Mouse (Mus musculus) cerebellum, adult 2 months (tissue): Measurements from ENCODE around the gene Nf1.

Experiments
- CTCF ChIP-seq: fragments of 200-500 bp; IDR thresholded peaks from 2 replicates; pipeline ENCODE4 v1.5.1; 2011; ENCODE audit warnings: low read depth, mild to moderate bottlenecking, control low read depth, low read length, moderate library complexity, borderline replicate concordance; ENCODE audit not compliant: insufficient read depth
- POLR2A ChIP-seq: fragments of 200-500 bp; IDR thresholded peaks from 2 replicates; pipeline ENCODE4 v1.6.1; 2011; ENCODE audit warnings: low read length, control low read depth, borderline replicate concordance; ENCODE audit not compliant: insufficient read depth

- TF ChIP-seq POLR2A = no peak
- TF ChIP-seq CTCF = no peak
Observed at GRCm38 (mm10) chr11:79573836-79574235, 234.3 kb downstream of the Nf1 start.
